Mouse (Mus musculus): ENCODE measurements around the gene Ampd3. TPM values are rescaled to one million over a fixed set of nuclear protein-coding genes. Genes with fewer than 3 reads are reported as not detected.

The Ampd3 gene
- total and polyA plus RNA-seq, 3 experiments, result 14.8 to 22.3 TPM; not detected in 1

DNA sequence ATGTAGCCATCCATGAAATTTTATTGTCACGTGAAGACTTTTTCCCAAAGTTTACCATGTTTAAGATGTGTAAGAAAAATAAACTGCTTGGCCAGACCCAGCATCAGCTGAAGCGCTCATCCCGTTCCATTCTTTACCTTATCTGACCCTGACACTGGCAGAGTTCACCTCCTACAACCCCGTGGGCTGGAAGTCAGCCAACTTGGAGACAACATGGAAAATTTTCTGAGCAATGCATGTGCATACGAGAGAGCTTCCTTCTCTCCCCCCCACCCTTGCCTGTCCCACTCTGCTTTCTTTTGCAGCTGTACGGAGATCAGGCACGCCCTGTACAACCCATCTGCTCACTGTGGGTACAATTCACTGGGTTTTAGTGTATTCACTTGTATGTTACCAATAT, 14.1 kb downstream of the Ampd3 start (continued):
- TF ChIP-seq EP300 (IDR thresholded peaks at IDR 0.05; ENCODE audit: low read depth in 1 of 2, low read length in 2 of 2), result peak; percentile 43 to 75
- no peak for TF ChIP-seq MYB (IDR thresholded peaks at IDR 0.05; ENCODE audit: low read depth, low read length)
- peak; percentile 65; the same call in 1 of the 2 replicates for TF ChIP-seq MYC (IDR thresholded peaks at IDR 0.05; ENCODE audit: low read depth, low read length)
- TF ChIP-seq MAFK (IDR thresholded peaks at IDR 0.05; ENCODE audit: borderline replicate concordance, low read depth, low read length), result no peak
- no peak for TF ChIP-seq ZMIZ1 (IDR thresholded peaks at IDR 0.05; ENCODE audit: low read depth, low read length)
- TF ChIP-seq TBP (IDR thresholded peaks at IDR 0.05; ENCODE audit: low read depth, low read length), result no peak
- TF ChIP-seq NRF1 (IDR thresholded peaks at IDR 0.05; ENCODE audit: insufficient read depth, low read depth, low read length, poor library complexity, severe bottlenecking), result no peak
- no peak for TF ChIP-seq JUND (IDR thresholded peaks at IDR 0.05; ENCODE audit: low read depth, low read length)
- peak; percentile 52 for TF ChIP-seq TCF12 (IDR thresholded peaks at IDR 0.05; ENCODE audit: low read depth, low read length)
- TF ChIP-seq E2F4 (IDR thresholded peaks at IDR 0.05; ENCODE audit: borderline replicate concordance, low read depth, low read length), result no peak
- no peak for TF ChIP-seq MEF2A (IDR thresholded peaks at IDR 0.05; ENCODE audit: extremely low read depth, insufficient replicate concordance, low read depth, low read length, poor library complexity, severe bottlenecking)
- peak; percentile 57 for TF ChIP-seq TAL1 (IDR thresholded peaks at IDR 0.05; ENCODE audit: low read length)
- TF ChIP-seq CHD1 (IDR thresholded peaks at IDR 0.05; ENCODE audit: low read depth, low read length), result no peak
- TF ChIP-seq HCFC1 (IDR thresholded peaks at IDR 0.05; ENCODE audit: low read depth, low read length), result no peak
- TF ChIP-seq SIN3A (IDR thresholded peaks at IDR 0.05; ENCODE audit: low read length), result peak; percentile 75
- TF ChIP-seq RAD21 (IDR thresholded peaks at IDR 0.05; ENCODE audit: low read depth, low read length), result no peak
- TF ChIP-seq GATA1 (IDR thresholded peaks at IDR 0.05; ENCODE audit: low read depth, low read length), result peak; percentile 70
- TF ChIP-seq ZKSCAN1 (IDR thresholded peaks at IDR 0.05; ENCODE audit: low read depth, low read length), result no peak
- no peak for TF ChIP-seq CTCF (IDR thresholded peaks at IDR 0.05 in 2 of 3, conservative IDR thresholded peaks at IDR 0.05 in 1 of 3; ENCODE audit: control insufficient read depth in 1 of 3, insufficient read depth in 1 of 3, low read depth in 2 of 3, low read length in 3 of 3, poor library complexity in 1 of 3, severe bottlenecking in 1 of 3)
- TF ChIP-seq USF1 (IDR thresholded peaks at IDR 0.05; ENCODE audit: low read depth, low read length), result peak; percentile 36; the same call in 1 of the 2 replicates

DNA sequence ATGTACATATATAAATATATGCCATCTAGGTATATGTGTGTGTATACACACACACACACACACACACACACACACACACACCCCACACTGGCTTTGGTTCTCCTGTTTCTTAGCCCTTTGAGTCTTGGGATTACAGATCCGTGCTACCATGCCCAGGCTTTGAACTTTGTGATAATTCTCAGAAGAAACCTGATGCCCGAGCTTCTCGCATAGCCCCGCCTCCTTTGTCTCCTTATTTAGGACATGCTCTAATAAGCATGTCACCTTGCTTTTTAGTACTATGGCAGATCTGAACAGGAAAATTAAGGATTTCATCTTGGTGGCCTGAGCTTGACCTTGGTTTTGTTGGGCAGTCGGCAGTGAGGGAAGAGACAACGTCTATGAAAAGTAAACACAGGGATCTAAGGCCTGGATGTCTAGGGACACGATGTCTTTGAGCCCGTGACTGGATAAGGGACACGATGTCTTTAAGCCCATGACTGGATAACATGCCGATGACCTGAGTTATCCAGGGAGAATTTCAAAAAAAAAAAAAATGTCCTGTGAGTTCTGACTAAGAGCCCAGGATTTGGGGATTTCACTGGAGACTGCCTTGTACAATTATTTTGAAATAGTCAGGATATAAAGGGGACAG, 15.0 kb downstream of the Ampd3 start:
- no peaks in the 10 kb centered on the region for H3K79me2 ChIP-seq (ENCODE audit: control insufficient read depth, insufficient read depth, low read length, poor library complexity)
- H3K9me3 ChIP-seq (replicated peaks; ENCODE audit: insufficient read depth, low read length), result no peaks in the 10 kb centered on the region
- H3K27ac ChIP-seq (ENCODE audit: control insufficient read depth, low read depth, low read length), result no peak overlapping the region
- TF ChIP-seq CHD2 (IDR thresholded peaks at IDR 0.05; ENCODE audit: low read length), result no peak
- TF ChIP-seq MYB (IDR thresholded peaks at IDR 0.05; ENCODE audit: low read depth, low read length), result no peak
- no peak for TF ChIP-seq BHLHE40 (IDR thresholded peaks at IDR 0.05; ENCODE audit: borderline replicate concordance, low read depth, low read length)
- no peak for TF ChIP-seq HCFC1 (IDR thresholded peaks at IDR 0.05; ENCODE audit: low read depth, low read length)
- peaks cover 19 to 40% of the 10 kb centered on the region in 2 experiments for H3K4me1 ChIP-seq (ENCODE audit: control insufficient read depth in 1 of 2, insufficient read depth in 2 of 2, low read length in 2 of 2)
- H3K36me3 ChIP-seq (ENCODE audit: control insufficient read depth in 1 of 2, insufficient read depth in 2 of 2, low read length in 2 of 2), result peaks cover 0 to 42% of the 10 kb centered on the region in 2 experiments; a peak in 2 of 4 replicates
- H3K27me3 ChIP-seq (ENCODE audit: control insufficient read depth in 1 of 2, insufficient read depth in 2 of 2, low read length in 2 of 2), result no peaks in the 10 kb centered on the region
- peak; percentile 35 for DNase-seq (ENCODE audit: low read depth, low spot score)
- H3K4me3 ChIP-seq (ENCODE audit: control insufficient read depth in 1 of 2, insufficient read depth in 1 of 2, low read depth in 2 of 2, low read length in 2 of 2), result no peak overlapping the region
- H3K9ac ChIP-seq (ENCODE audit: control insufficient read depth, low read depth, low read length, poor library complexity, severe bottlenecking), result no peak overlapping the region
